Mouse (Mus musculus) embryonic fibroblast, embryonic 13.5 days (primary cell): Measurements from ENCODE around the gene Tbxas1.

Experiments
- CTCF ChIP-seq: IDR thresholded peaks from 2 replicates; pipeline ENCODE4 v1.5.1; 2011; ENCODE audit warnings: mild to moderate bottlenecking, control low read depth, low read length, moderate library complexity, borderline replicate concordance; ENCODE audit not compliant: insufficient read depth
- POLR2A ChIP-seq: IDR thresholded peaks from 2 replicates; pipeline ENCODE4 v1.6.1; 2011; ENCODE audit warnings: low read depth, mild to moderate bottlenecking, control low read depth, low read length, moderate library complexity

DNA sequence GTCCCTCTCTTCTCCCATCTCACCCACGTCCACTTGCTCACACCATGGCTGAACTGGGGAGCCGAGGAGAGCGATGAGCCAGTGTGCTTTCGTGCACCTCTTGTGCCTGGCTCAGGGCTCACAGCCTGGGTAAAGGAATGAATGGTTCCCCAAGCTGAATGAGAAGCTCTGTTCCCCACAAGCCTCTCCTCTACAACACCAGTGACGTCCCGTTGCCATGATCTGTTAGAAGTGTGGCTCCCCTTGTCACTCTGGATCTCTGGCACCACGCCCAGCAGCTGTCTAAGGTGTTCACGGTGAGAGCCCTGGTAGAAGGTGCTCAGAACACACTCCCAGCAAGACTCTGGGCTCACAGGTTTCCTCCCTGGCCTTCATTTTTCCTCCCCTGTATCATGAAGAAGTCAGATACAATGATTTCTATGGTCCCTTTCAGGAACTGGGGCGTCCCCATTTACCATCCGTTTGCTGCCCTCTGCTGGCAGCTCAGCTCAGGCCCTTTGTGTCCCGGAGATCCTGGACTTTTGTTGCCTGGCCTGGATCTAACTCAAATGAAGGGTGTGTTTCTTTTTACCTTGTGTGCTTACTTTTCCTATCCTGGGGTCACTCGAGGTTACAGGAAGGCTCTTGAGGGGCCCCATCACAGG, 191.9 kb downstream of the Tbxas1 start:
- peak; percentile 79 for TF ChIP-seq CTCF
- TF ChIP-seq POLR2A = no peak
